Comparison of ENCODE assay signal across 11 mouse cellular contexts in the genomic region with DNA sequence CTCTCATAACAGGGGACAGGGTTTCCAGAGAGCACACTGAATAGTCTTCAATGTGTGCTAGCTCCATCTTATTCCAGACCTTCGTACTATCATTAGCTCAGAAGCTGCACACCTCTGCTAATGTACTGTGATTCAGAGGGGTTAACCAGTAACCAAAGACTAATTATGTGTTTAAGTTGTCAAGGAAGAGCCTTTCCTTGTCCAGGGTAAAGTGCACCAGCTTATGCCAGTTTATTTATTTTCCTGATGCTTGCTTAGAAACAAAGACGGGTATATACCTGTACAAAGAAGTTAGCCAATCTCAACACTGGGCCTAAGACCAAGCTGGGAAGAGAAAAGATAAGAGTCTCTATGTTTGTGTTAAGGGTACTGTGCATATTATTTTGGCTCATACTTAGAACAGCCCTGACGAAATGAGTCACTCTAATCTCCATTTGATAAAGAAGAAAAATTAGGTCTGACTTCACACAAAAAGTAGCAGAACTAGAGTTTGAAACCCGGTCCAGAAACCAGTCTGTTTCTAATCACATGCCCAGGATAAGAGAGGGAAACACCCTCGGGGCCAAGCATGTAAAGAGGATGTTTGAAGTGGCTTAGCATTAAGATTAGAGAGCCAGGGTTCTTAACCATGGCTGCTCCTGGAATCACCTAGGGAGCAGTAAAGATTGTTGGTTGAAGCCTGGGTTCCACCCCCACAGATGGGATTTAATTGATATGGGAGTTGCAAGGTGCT. TPM values are rescaled to one million over a fixed set of nuclear protein-coding genes. Genes with fewer than 3 reads are reported as not detected.
DNase-seq lines count a peak whose midpoint lies in the region; ATAC-seq and TF ChIP-seq lines count a peak whose summit lies in the region.
"Had no signal": no experiment of that assay in that cellular context is flagged by ENCODE, and none has a peak within 500 bp of the region (broad histone marks: within the 10 kb centered on the region; RNA-seq: fewer than 3 reads in every experiment).

No protein-coding gene starts in this region.

- no peak for ATAC-seq in heart, embryonic 16.5 days (replicated peaks; ENCODE audit: extremely low read depth, insufficient read depth, low FRiP score)
- ATAC-seq in intestine, embryonic 14.5 days (replicated peaks; ENCODE audit: low FRiP score, low TSS enrichment, low read depth) = no peak
- no peak for ATAC-seq in lung, postnatal 0 days
- ATAC-seq: CD4-positive, CD25-positive, alpha-beta regulatory T cell, adult 4 months had no signal

- no peak overlapping the region for H3K9ac ChIP-seq in heart, embryonic 16.5 days (ENCODE audit: low read length)
- no peak overlapping the region for H3K9ac ChIP-seq in MEL (ENCODE audit: control insufficient read depth, low read depth, low read length, poor library complexity, severe bottlenecking)
- no peak overlapping the region for H3K9ac ChIP-seq in intestine, embryonic 14.5 days (ENCODE audit: low read length)
- H3K9ac ChIP-seq in lung, postnatal 0 days (replicated peaks; ENCODE audit: low read depth) = no peak overlapping the region

- H3K27ac ChIP-seq in heart, embryonic 16.5 days (ENCODE audit: low read length) = peak overlapping the region; percentile 12; the same call in 1 of the 2 replicates
- peak overlapping the region; percentile 21 for H3K27ac ChIP-seq in MEL (ENCODE audit: control insufficient read depth, low read depth, low read length)
- H3K27ac ChIP-seq in intestine, embryonic 14.5 days (ENCODE audit: low read depth) = no peak overlapping the region
- no peak overlapping the region for H3K27ac ChIP-seq in lung, postnatal 0 days (ENCODE audit: low read length)

- no peak for TF ChIP-seq RAD21 in MEL (IDR thresholded peaks at IDR 0.05; ENCODE audit: low read depth, low read length)

- H3K27me3 ChIP-seq in heart, embryonic 16.5 days (ENCODE audit: control insufficient read depth, insufficient read depth, low read length) = no peaks in the 10 kb centered on the region
- no peaks in the 10 kb centered on the region for H3K27me3 ChIP-seq in MEL (ENCODE audit: control insufficient read depth in 1 of 2, insufficient read depth in 2 of 2, low read length in 2 of 2)
- H3K27me3 ChIP-seq in intestine, embryonic 14.5 days (replicated peaks; ENCODE audit: control insufficient read depth, insufficient read depth, low read length) = no peaks in the 10 kb centered on the region
- no peaks in the 10 kb centered on the region for H3K27me3 ChIP-seq in lung, postnatal 0 days (replicated peaks; ENCODE audit: insufficient read depth, low read length)

- peak; percentile 34 to 62; a peak in 3 of 4 replicates for TF ChIP-seq EP300 in MEL (IDR thresholded peaks at IDR 0.05; ENCODE audit: low read depth in 1 of 2, low read length in 2 of 2)
- 0 out of 2 replicates have a peak, but pooled peaks have one; percentile 31 for TF ChIP-seq EP300 in lung, postnatal 0 days (IDR thresholded peaks at IDR 0.05)

- TF ChIP-seq CTCF in MEL (IDR thresholded peaks at IDR 0.05 in 2 of 3, conservative IDR thresholded peaks at IDR 0.05 in 1 of 3; ENCODE audit: control insufficient read depth in 1 of 3, insufficient read depth in 1 of 3, low read depth in 2 of 3, low read length in 3 of 3, poor library complexity in 1 of 3, severe bottlenecking in 1 of 3) = no peak
- no peak for TF ChIP-seq CTCF in lung, postnatal 0 days (IDR thresholded peaks at IDR 0.05)

- no peak for TF ChIP-seq POLR2A in MEL (IDR thresholded peaks at IDR 0.05; ENCODE audit: control insufficient read depth in 1 of 2, insufficient read depth in 1 of 2, low read depth in 1 of 2, low read length in 2 of 2, poor library complexity in 1 of 2)

- H3K4me3 ChIP-seq in heart, embryonic 16.5 days (ENCODE audit: low read length) = no peak overlapping the region
- no peak overlapping the region for H3K4me3 ChIP-seq in MEL (ENCODE audit: control insufficient read depth in 1 of 2, insufficient read depth in 1 of 2, low read depth in 2 of 2, low read length in 2 of 2)
- no peak overlapping the region for H3K4me3 ChIP-seq in intestine, embryonic 14.5 days (ENCODE audit: low read depth, low read length)
- no peak overlapping the region for H3K4me3 ChIP-seq in lung, postnatal 0 days (ENCODE audit: low read depth, low read length)

- no peak overlapping the region for H3K4me2 ChIP-seq in heart, embryonic 16.5 days (ENCODE audit: low read depth, low read length)
- H3K4me2 ChIP-seq in intestine, embryonic 14.5 days (ENCODE audit: low read length) = 0 out of 2 replicates have a peak overlapping the region, but pooled peaks have one; percentile 15
- 0 out of 2 replicates have a peak overlapping the region, but pooled peaks have one; percentile 2 for H3K4me2 ChIP-seq in lung, postnatal 0 days (replicated peaks; ENCODE audit: low read depth, low read length)

- 26% methylated on average over 5 of the region's 5 CpGs for WGBS in heart, embryonic 16.5 days
- WGBS in intestine, embryonic 14.5 days = 54% methylated on average over 5 of the region's 5 CpGs
- WGBS in lung, postnatal 0 days = 38% methylated on average over 5 of the region's 5 CpGs

- no peaks in the 10 kb centered on the region for H3K9me3 ChIP-seq in heart, embryonic 16.5 days (replicated peaks; ENCODE audit: control insufficient read depth, low read length)
- no peaks in the 10 kb centered on the region for H3K9me3 ChIP-seq in MEL (replicated peaks; ENCODE audit: insufficient read depth, low read length)
- H3K9me3 ChIP-seq in intestine, embryonic 14.5 days (ENCODE audit: control insufficient read depth, low read length) = no peaks in the 10 kb centered on the region
- no peaks in the 10 kb centered on the region for H3K9me3 ChIP-seq in lung, postnatal 0 days (ENCODE audit: low read length)

- H3K36me3 ChIP-seq in heart, embryonic 16.5 days (ENCODE audit: control insufficient read depth, insufficient read depth) = no peaks in the 10 kb centered on the region
- peaks cover 0 to 65% of the 10 kb centered on the region in 2 experiments; a peak in 2 of 4 replicates for H3K36me3 ChIP-seq in MEL (ENCODE audit: control insufficient read depth in 1 of 2, insufficient read depth in 2 of 2, low read length in 2 of 2)
- no peaks in the 10 kb centered on the region for H3K36me3 ChIP-seq in intestine, embryonic 14.5 days (ENCODE audit: control insufficient read depth, insufficient read depth, low read length)
- no peaks in the 10 kb centered on the region for H3K36me3 ChIP-seq in lung, postnatal 0 days (ENCODE audit: insufficient read depth, low read length)

- H3K4me1 ChIP-seq in heart, embryonic 16.5 days (ENCODE audit: control insufficient read depth, insufficient read depth, low read length) = peaks cover 38% of the 10 kb centered on the region
- H3K4me1 ChIP-seq in MEL (ENCODE audit: control insufficient read depth in 1 of 2, insufficient read depth in 2 of 2, low read length in 2 of 2) = peaks cover 32 to 46% of the 10 kb centered on the region in 2 experiments
- peaks cover 27% of the 10 kb centered on the region for H3K4me1 ChIP-seq in intestine, embryonic 14.5 days (replicated peaks; ENCODE audit: control insufficient read depth, insufficient read depth, low read length)
- H3K4me1 ChIP-seq in lung, postnatal 0 days (ENCODE audit: insufficient read depth, low read depth, low read length) = peaks cover 16% of the 10 kb centered on the region

- DNase-seq in heart, postnatal 4 days = no peak
- DNase-seq in MEL (ENCODE audit: low read depth, low spot score) = peak; percentile 54
- DNase-seq in intestine, embryonic 14.5 days (ENCODE audit: low spot score) = peak; percentile 56
- DNase-seq in lung, postnatal 0 days (ENCODE audit: low spot score) = peak; percentile 60
- DNase-seq in thymus, adult 18-20 months = no peak
- no peak for DNase-seq in embryo, embryonic 10.5 days (ENCODE audit: low spot score)
- DNase-seq in heart, adult 8-10 months (ENCODE audit: low spot score) = no peak
- DNase-seq: adrenal gland, postnatal 25 days; cerebellum, adult 18-20 months had no signal

- H3K79me2 ChIP-seq in MEL (ENCODE audit: control insufficient read depth, insufficient read depth, low read length, poor library complexity) = peaks cover 48% of the 10 kb centered on the region

TF ChIP-seq in MEL, 35 proteins besides CTCF, POLR2A, EP300 and RAD21 (continues in another document):
- TF ChIP-seq POLR2AphosphoS2 (IDR thresholded peaks at IDR 0.05; ENCODE audit: low read length) = no peak
- TF ChIP-seq USF1 (IDR thresholded peaks at IDR 0.05; ENCODE audit: low read depth, low read length) = peak; percentile 59; the same call in 1 of the 2 replicates
- no peak for TF ChIP-seq POLR2AphosphoS5 (IDR thresholded peaks at IDR 0.05; ENCODE audit: borderline replicate concordance, low read depth, low read length)
- no peak for TF ChIP-seq ELF1 (IDR thresholded peaks at IDR 0.05; ENCODE audit: low read depth, low read length)
- TF ChIP-seq UBTF (IDR thresholded peaks at IDR 0.05; ENCODE audit: borderline replicate concordance, insufficient read depth, low read depth, low read length) = no peak
- TF ChIP-seq ETS1 (IDR thresholded peaks at IDR 0.05; ENCODE audit: low read depth, low read length) = peak; percentile 74
- no peak; the same call in 1 of the 2 replicates for TF ChIP-seq RCOR1 (IDR thresholded peaks at IDR 0.05; ENCODE audit: low read depth, low read length)
- TF ChIP-seq MYC (IDR thresholded peaks at IDR 0.05; ENCODE audit: low read depth, low read length) = 0 out of 2 replicates have a peak, but pooled peaks have one; percentile 18
- TF ChIP-seq TBP (IDR thresholded peaks at IDR 0.05; ENCODE audit: low read depth, low read length) = no peak
- no peak for TF ChIP-seq TAL1 (IDR thresholded peaks at IDR 0.05; ENCODE audit: low read length)
- no peak for TF ChIP-seq SIN3A (IDR thresholded peaks at IDR 0.05; ENCODE audit: low read length)
- peak; percentile 56 for TF ChIP-seq GATA1 (IDR thresholded peaks at IDR 0.05; ENCODE audit: low read depth, low read length)
- TF ChIP-seq ZC3H11A (IDR thresholded peaks at IDR 0.05; ENCODE audit: low read depth, low read length) = no peak
- 0 out of 2 replicates have a peak, but pooled peaks have one; percentile 17 for TF ChIP-seq MXI1 (IDR thresholded peaks at IDR 0.05; ENCODE audit: low read depth, low read length)
- 0 out of 4 replicates have a peak, but pooled peaks of 1 of the 2 experiments have one; percentile 12 for TF ChIP-seq USF2 (IDR thresholded peaks at IDR 0.05; ENCODE audit: borderline replicate concordance in 1 of 2, insufficient read depth in 1 of 2, low read depth in 1 of 2, low read length in 2 of 2)

RNA-seq across cellular contexts. Expression of gene Golim4, which starts 4.3 kb away (rescaled TPM):
- 37.4 and 39.7 TPM in 2 replicates for polyA plus RNA-seq in heart, embryonic 16.5 days (2015; fragmentation: Nextera tagmentation; extraction: Ambion mirVana)
- total RNA-seq in heart, postnatal 4 days (2021) = 10 to 100 TPM; 39.7 to 40.6 TPM
- 12.9 and 13.2 TPM in 2 replicates for total RNA-seq in MEL (2012; rRNA removed)
- 10 to 100 TPM in 1 of 2 experiments, not detected in 1; 30.2 TPM for polyA plus RNA-seq in MEL (2012; ENCODE audit: insufficient read depth in 1 of 2, insufficient read length in 2 of 2, low read depth in 1 of 2, low replicate concordance in 2 of 2, missing spikeins in 1 of 2)
- 42.1 and 43.8 TPM in 2 replicates for polyA plus RNA-seq in intestine, embryonic 14.5 days (2014; fragmentation: Nextera tagmentation; extraction: Ambion mirVana)
- 31.0 and 34.9 TPM in 2 replicates for polyA plus RNA-seq in lung, postnatal 0 days (2015; fragmentation: Nextera tagmentation; extraction: Ambion mirVana)
- 10 to 100 TPM; 16.5 to 20.4 (median 18.7) TPM for total RNA-seq in heart, adult 8-10 months (2022)

Comparison
In these comparisons a context has a peak if more than half of its experiments do, and no peak if none do; other contexts are left out.
1. H3K27ac ChIP-seq: peak in heart, embryonic 16.5 days (single experiment) and MEL (single experiment); none in intestine, embryonic 14.5 days (single experiment) and lung, postnatal 0 days (single experiment).
2. DNase-seq: peak in MEL (single experiment), intestine, embryonic 14.5 days (single experiment) and lung, postnatal 0 days (single experiment); none in heart, postnatal 4 days (single experiment), thymus, adult 18-20 months (0 of 2), embryo, embryonic 10.5 days (single experiment) and heart, adult 8-10 months (single experiment).